Mouse (Mus musculus): ENCODE measurements around the gene Tenm4. TPM values are rescaled to one million over a fixed set of nuclear protein-coding genes. Genes with fewer than 3 reads are reported as not detected.

The Tenm4 gene
- polyA plus RNA-seq, 1 experiment from 2014 or later = 47.1 TPM

DNA sequence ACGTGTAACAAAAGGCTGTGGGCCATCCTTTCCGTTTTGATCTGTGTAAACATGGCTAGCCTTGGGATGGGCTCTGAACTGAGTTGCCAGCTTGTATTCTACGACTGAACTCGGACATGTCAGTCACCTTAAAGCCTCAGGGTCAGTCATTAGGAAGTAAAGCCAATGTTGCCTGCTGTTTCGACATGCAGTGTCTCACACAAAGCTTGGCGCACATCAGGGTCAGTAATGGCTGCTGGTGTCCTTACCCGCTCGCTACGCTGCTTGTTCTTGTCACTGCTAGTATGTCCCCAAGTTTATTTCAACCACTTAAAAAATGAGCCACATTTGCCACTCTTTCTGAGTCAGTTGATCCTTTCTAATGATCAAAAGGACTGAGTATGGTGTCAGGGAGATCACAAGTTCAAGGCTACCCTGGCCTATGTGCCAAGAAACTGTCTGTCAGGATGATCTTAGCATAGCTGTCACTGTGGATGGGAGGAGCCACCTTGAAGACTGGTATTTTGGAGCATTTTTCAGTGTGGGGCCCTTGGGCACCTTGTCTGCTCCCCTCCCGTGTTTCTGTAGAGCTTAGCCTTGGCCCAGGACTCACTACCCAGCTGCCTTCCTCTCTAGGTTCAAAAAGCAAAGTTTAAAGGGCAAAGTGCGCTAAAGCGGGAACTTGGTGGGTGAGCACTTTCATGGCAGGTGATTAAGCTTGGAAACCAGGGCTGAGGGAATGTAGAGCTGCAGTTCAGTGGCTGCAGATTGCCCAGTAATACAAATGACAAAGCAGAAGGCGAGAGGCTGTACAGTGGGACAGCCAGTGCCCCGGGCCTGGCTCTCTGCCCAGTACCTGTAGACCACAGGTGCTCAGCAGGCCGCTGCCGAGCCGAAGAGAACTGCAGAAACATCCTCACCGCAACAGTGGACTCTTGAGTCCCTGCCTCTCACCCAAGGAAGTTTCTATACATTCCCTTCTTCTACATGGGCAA is 718.3 kb downstream of the Tenm4 start:
- Histone ChIP-seq H3K4me1 (replicated peaks) (peaks cover 38% of the 10 kb centered on the region), H3K27ac (peak overlapping the region; percentile 22; the same call in 1 of the 2 replicates), H3K4me3 (replicated peaks) (no peak overlapping the region), H3K9ac (replicated peaks) (no peak overlapping the region), H3K27me3 (no peaks in the 10 kb centered on the region), H3K4me2 (replicated peaks) (no peak overlapping the region), H3K9me3 (no peaks in the 10 kb centered on the region), H3K36me3 (peaks cover 33% of the 10 kb centered on the region)
- 91% methylated on average over 18 of the region's 18 CpGs for WGBS
- no peak for ATAC-seq

- 40% methylated on average over 7 of the region's 7 CpGs for WGBS
- peak; percentile 69 for ATAC-seq
Measured at GRCm38 (mm10) chr7:96890035-96890621, 719.1 kb downstream of the Tenm4 start.

DNA sequence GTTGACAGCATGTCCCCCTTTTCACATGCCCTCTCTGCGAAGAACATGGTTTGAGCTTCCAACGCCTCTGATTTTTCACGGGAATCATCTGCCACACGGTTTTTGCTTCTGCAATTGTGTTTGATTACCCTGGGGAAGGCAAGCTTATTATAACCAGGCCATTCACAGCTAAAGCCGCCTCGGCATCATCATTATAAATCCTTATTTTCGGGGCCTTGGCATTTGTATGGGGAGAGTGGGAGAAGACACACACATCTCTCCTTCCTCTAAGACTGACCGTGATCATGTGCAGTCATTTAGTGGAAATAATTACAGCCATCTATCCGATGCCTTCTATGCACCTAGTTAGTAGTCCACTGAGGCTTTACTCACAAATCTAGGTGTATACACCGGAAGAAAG is 719.9 kb downstream of the Tenm4 start:
- Histone ChIP-seq H3K4me3 (replicated peaks) (no peak overlapping the region), H3K4me1 (replicated peaks) (peaks cover 38% of the 10 kb centered on the region), H3K27me3 (no peaks in the 10 kb centered on the region), H3K36me3 (peaks cover 42% of the 10 kb centered on the region), H3K9me3 (no peaks in the 10 kb centered on the region), H3K4me2 (replicated peaks) (no peak overlapping the region), H3K27ac (peak overlapping the region; percentile 54), H3K9ac (replicated peaks) (no peak overlapping the region)
- WGBS = 50% methylated on average over 10 of the region's 10 CpGs
- no peak for ATAC-seq

More at GRCm38 (mm10) chr7:96890035-96890621, 719.1 kb downstream of the Tenm4 start:
- Histone ChIP-seq H3K27ac (peak overlapping the region; percentile 54), H3K4me1 (replicated peaks) (peaks cover 38% of the 10 kb centered on the region), H3K27me3 (no peaks in the 10 kb centered on the region), H3K9ac (replicated peaks) (no peak overlapping the region), H3K36me3 (peaks cover 41% of the 10 kb centered on the region), H3K4me3 (replicated peaks) (no peak overlapping the region), H3K4me2 (replicated peaks) (no peak overlapping the region), H3K9me3 (no peaks in the 10 kb centered on the region)

GRCm38 (mm10) chr7:96899036-96899569 is 728.1 kb downstream of the Tenm4 start:
- H3K27ac ChIP-seq = peak overlapping the region; percentile 37; the same call in 1 of the 2 replicates
- no peak overlapping the region for H3K4me3 ChIP-seq (replicated peaks)
- no peaks in the 10 kb centered on the region for H3K9me3 ChIP-seq
- no peak overlapping the region for H3K9ac ChIP-seq (replicated peaks)
- 44% methylated on average over 10 of the region's 10 CpGs for WGBS
- H3K4me1 ChIP-seq (replicated peaks) = peaks cover 38% of the 10 kb centered on the region
- peaks cover 27% of the 10 kb centered on the region for H3K36me3 ChIP-seq
- no peaks in the 10 kb centered on the region for H3K27me3 ChIP-seq
- peak; percentile 53 for ATAC-seq
- H3K4me2 ChIP-seq (replicated peaks) = no peak overlapping the region

DNA sequence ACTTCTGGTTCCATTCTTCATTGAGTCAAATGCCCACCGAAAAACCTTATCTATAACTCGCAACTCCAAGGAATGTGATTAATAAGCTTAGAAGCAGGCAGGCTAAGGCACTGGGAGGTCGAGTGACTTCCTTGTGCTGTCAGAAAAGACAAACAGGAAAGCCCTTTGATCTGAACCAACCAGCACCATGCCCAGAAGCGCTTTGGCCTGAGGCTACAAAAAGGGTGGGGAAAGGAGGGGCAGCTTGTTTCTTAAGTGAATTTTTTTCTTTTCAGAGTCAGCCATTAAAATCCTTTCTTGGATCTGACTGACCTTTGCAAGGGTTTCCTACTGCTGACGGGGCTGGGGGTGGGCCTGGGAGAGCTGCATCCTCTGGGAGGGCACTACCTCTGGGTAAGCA is 731.1 kb downstream of the Tenm4 start:
- 0 out of 2 replicates have a peak, but pooled peaks cover 3% of the 10 kb centered on the region for H3K27me3 ChIP-seq
- no peak overlapping the region for H3K4me2 ChIP-seq (replicated peaks)
- no peaks in the 10 kb centered on the region for H3K9me3 ChIP-seq
- H3K4me3 ChIP-seq (replicated peaks) = no peak overlapping the region
- H3K27ac ChIP-seq = no peak overlapping the region
- H3K9ac ChIP-seq (replicated peaks) = no peak overlapping the region
- peaks cover 53% of the 10 kb centered on the region for H3K4me1 ChIP-seq (replicated peaks)
- peaks cover 14% of the 10 kb centered on the region for H3K36me3 ChIP-seq
- no peak for ATAC-seq
- WGBS = 62% methylated on average over 5 of the region's 5 CpGs

DNA sequence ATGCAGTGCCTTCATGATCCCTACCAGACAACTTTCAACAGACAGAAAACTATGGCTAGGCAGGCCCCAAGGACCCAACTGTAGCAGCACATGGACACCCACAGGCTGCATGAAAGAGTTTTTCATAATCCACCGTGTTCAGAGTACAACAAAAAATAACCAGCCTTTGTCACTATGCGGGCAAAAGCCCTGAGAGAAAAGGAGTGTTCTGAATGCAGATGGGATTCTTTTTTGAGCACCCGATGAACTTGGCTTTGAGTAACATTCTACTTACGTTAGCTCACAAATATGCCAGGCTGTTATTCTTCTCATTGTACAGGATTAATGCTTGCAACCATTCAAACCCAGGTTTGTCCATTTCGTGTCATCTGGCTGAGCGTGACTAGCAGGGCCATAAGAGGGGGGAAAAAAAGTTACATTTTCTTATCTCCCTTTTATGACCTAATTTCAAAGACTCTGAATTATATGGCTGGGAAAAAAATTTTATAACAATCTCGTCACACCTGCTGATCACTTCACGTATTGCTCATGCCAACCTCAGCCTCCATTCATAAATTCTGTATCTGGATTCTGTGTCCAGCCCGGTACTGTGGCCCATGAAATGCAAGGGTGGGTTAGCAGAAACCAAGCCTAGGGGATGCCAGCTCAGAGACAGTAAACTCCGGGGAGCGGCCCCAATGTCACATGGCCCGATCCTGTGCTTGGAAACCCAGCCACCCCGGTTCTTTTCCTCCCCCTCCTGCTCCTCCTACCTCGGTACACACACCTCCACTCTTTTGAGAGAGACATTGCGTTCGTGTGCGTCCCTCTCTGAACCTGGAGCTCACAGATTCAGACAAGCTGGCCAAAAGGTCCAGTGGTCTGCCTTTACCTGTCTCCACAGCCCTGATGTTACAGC is 732.3 kb downstream of the Tenm4 start:
- 64% methylated on average over 17 of the region's 17 CpGs for WGBS
- Histone ChIP-seq H3K27me3 (0 out of 2 replicates have a peak, but pooled peaks cover 3% of the 10 kb centered on the region), H3K4me2 (replicated peaks) (no peak overlapping the region), H3K9ac (replicated peaks) (no peak overlapping the region), H3K4me3 (replicated peaks) (no peak overlapping the region), H3K4me1 (replicated peaks) (peaks cover 61% of the 10 kb centered on the region), H3K27ac (no peak overlapping the region), H3K36me3 (peaks cover 14% of the 10 kb centered on the region), H3K9me3 (no peaks in the 10 kb centered on the region)
- no peak for ATAC-seq

DNA sequence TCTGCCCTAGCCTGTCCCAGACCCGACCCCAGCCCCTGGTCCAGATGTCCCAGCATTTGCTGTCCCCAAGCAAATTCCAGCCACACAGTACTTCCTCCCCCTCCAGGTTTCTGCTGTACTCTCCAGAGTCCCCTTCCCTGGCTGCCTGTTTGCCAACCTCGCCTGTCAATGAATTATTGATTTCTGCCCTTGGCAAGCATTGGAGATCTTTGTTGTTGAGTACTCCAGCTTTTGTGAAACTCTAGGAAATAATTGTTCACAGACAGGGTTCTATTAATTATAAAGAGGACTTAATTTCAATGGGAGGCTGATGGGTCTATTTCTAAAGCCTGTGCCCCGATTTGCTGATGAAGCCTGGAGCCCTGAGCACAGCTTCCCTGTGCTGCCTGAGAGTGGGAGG is 733.4 kb downstream of the Tenm4 start:
- Histone ChIP-seq H3K9ac (replicated peaks) (no peak overlapping the region), H3K36me3 (peaks cover 14% of the 10 kb centered on the region), H3K27ac (no peak overlapping the region), H3K9me3 (no peaks in the 10 kb centered on the region), H3K4me1 (replicated peaks) (peaks cover 56% of the 10 kb centered on the region), H3K27me3 (peaks cover 3% of the 10 kb centered on the region; the same call in 1 of the 2 replicates), H3K4me3 (replicated peaks) (no peak overlapping the region), H3K4me2 (replicated peaks) (no peak overlapping the region)
- 51% methylated on average over 3 of the region's 3 CpGs for WGBS
- peak; percentile 28; the same call in 1 of the 2 replicates for ATAC-seq

- no peak overlapping the region for H3K4me3 ChIP-seq (replicated peaks)
- no peak overlapping the region for H3K4me2 ChIP-seq (replicated peaks)
- no peak overlapping the region for H3K27ac ChIP-seq
- ATAC-seq = no peak
- H3K27me3 ChIP-seq = peaks cover 3% of the 10 kb centered on the region; the same call in 1 of the 2 replicates
- H3K4me1 ChIP-seq (replicated peaks) = peaks cover 58% of the 10 kb centered on the region
- no peaks in the 10 kb centered on the region for H3K9me3 ChIP-seq
- H3K9ac ChIP-seq (replicated peaks) = no peak overlapping the region
- 63% methylated on average over 1 of the region's 1 CpGs for WGBS
- H3K36me3 ChIP-seq = peaks cover 14% of the 10 kb centered on the region
Measured at GRCm38 (mm10) chr7:96904936-96905335, 733.9 kb downstream of the Tenm4 start.

DNA sequence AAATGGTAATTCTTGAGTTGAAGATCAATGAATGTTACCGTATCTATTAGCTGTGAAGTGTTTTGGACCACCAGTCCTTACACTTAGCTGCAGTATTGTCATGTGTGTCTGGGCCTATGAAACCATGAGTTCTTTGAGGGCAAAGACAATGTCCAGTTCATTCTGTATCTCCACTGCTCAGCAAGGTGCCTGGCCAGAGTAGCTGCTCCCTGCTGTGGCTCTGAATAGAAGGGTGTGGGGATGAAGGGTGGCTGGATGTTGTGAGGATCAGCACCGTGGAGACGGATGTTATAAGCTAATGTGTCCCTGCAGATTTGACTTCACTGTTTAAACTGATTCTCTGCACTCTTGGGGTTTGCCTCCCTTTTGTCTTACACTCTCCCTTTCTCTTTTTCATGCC is 734.4 kb downstream of the Tenm4 start:
- peaks cover 6% of the 10 kb centered on the region for H3K27me3 ChIP-seq
- H3K4me2 ChIP-seq (replicated peaks) = no peak overlapping the region
- no peaks in the 10 kb centered on the region for H3K9me3 ChIP-seq
- H3K4me3 ChIP-seq (replicated peaks) = no peak overlapping the region
- WGBS = 51% methylated on average over 3 of the region's 3 CpGs
- peaks cover 14% of the 10 kb centered on the region for H3K36me3 ChIP-seq
- H3K9ac ChIP-seq (replicated peaks) = no peak overlapping the region
- peaks cover 58% of the 10 kb centered on the region for H3K4me1 ChIP-seq (replicated peaks)
- no peak for ATAC-seq
- H3K27ac ChIP-seq = no peak overlapping the region

DNA sequence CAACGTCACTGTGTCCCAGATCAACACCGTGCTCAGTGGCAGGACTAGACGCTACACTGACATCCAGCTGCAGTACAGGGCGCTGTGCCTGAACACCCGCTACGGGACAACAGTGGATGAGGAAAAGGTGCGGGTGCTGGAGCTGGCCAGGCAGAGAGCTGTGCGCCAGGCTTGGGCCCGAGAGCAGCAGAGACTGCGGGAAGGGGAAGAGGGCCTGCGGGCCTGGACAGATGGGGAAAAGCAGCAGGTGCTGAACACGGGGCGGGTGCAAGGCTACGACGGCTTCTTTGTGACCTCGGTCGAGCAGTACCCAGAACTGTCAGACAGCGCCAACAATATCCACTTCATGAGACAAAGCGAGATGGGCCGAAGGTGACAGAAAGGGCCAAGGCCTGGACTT is 735.2 kb downstream of the Tenm4 start:
- Histone ChIP-seq H3K27ac (no peak overlapping the region), H3K27me3 (peaks cover 10% of the 10 kb centered on the region), H3K4me3 (replicated peaks) (no peak overlapping the region), H3K4me2 (replicated peaks) (no peak overlapping the region), H3K9me3 (no peaks in the 10 kb centered on the region), H3K4me1 (replicated peaks) (peaks cover 58% of the 10 kb centered on the region), H3K9ac (replicated peaks) (no peak overlapping the region), H3K36me3 (peaks cover 14% of the 10 kb centered on the region)
- peak; percentile 8; the same call in 1 of the 2 replicates for ATAC-seq
- 88% methylated on average over 20 of the region's 20 CpGs for WGBS

DNA sequence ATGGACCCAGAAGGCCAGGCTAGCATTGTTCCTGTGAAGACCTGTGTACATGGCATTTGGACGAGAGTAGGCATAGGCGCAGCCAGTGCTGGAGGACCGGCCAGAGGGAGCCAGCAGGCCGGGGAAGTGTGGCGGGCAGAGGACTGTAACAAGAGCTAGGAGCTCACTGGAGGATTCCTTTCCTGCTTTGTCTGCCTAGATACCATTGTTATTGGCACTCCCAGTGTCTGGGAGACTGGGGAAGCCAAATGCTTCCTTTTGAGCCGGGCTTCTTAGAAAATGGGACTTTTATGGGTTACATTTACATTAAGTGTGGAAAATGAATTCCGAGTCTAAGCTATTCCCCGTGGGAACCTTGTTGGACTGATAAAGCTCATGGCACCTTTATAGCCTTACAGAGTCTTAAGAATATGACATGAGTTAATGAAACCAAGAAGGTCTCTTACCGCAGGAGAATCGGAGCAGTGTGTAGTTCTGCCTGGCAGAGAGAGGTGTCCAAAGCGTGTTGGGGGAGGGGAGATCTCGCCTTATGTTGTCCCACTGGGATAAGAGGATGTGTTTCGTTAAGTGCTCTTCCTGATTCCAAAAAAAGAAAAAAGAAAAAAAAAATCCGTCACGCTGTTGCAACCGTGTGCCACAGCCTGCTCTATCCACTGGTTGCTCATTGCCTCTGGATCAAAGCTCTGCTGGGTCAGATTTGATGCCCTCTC is 737.1 kb downstream of the Tenm4 start:
- ATAC-seq = no peak
- peak overlapping the region; percentile 62; the same call in 1 of the 2 replicates for H3K27ac ChIP-seq
- peaks cover 45% of the 10 kb centered on the region for H3K4me1 ChIP-seq (replicated peaks)
- no peak overlapping the region for H3K9ac ChIP-seq (replicated peaks)
- H3K4me3 ChIP-seq (replicated peaks) = no peak overlapping the region
- H3K27me3 ChIP-seq = peaks cover 12% of the 10 kb centered on the region
- peaks cover 11% of the 10 kb centered on the region for H3K36me3 ChIP-seq
- H3K4me2 ChIP-seq (replicated peaks) = no peak overlapping the region
- 54% methylated on average over 16 of the region's 16 CpGs for WGBS
- H3K9me3 ChIP-seq = no peaks in the 10 kb centered on the region
